Mouse (Mus musculus) liver, adult 2 months (tissue): ENCODE measurements around the gene Mrpl45.
"Not testable (repeated sequence)": the region's sequence is repeated elsewhere in the genome, so short reads cannot be mapped to it uniquely, and the experiment has no call there.

Experiments
- CTCF ChIP-seq: fragments of 200-500 bp; IDR thresholded peaks from 2 replicates; pipeline ENCODE4 v1.5.1; 2011; ENCODE audit warnings: low read depth, low read length, control low read depth
- POLR2A ChIP-seq: fragments of 200-500 bp; IDR thresholded peaks from 2 replicates; pipeline ENCODE4 v1.6.1; 2011; ENCODE audit warnings: low read length, control low read depth; ENCODE audit not compliant: insufficient read depth; ENCODE audit errors: extremely low read depth

DNA sequence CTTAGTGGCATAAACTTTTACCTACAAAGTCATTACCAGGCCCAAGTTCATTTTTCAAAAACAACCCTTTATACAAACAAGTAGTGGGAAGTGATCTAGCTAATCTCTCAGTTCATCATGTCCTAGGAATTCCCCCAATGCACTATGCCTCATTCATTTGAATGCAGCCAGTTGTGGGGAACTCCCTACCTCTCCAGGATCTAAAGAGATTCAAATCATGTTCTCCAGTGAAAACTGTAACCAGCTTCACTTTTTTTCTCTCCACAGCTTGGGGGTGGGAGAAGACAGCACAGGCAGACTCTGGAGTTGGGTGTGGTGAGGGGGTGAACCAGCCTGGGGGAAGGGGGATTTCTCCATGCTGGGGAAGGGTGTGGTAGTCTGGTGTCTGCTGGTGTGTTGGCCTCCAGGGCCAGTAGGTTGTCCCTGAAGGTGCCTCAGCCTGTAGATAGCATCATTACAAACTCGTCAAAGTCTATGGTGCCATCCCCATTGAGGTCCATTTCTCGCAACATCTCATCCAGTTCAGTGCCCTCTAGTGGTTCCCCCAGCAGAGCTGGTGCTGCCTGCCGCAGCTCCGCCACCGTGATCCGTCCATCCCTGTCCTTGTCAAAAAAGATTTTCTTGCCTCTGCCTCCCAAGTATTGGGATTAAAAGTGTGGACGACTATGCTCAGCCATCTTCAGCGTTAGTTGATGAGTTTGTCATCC lies 6.5 kb downstream of the Mrpl45 start:
- TF ChIP-seq CTCF, POLR2A: not testable (repeated sequence)
